Mouse (Mus musculus): ENCODE measurements around the gene Nxn. TPM values are rescaled to one million over a fixed set of nuclear protein-coding genes. Genes with fewer than 3 reads are reported as not detected.

Nxn gene
- polyA plus RNA-seq, 1 experiment from 2014 or later = 36.0 TPM

GRCm38 (mm10) chr11:76392532-76392931 lies 6.4 kb downstream of the Nxn start:
- no peak overlapping the region for H3K9ac ChIP-seq
- no peak overlapping the region for H3K4me2 ChIP-seq (replicated peaks)
- H3K36me3 ChIP-seq (replicated peaks; ENCODE audit: control insufficient read depth, insufficient read depth) = no peaks in the 10 kb centered on the region
- H3K4me3 ChIP-seq (replicated peaks; ENCODE audit: low read length) = no peak overlapping the region
- H3K27ac ChIP-seq = no peak overlapping the region
- no peaks in the 10 kb centered on the region for H3K9me3 ChIP-seq (ENCODE audit: control insufficient read depth, low read length)
- ATAC-seq (ENCODE audit: low FRiP score) = no peak
- no peaks in the 10 kb centered on the region for H3K27me3 ChIP-seq (ENCODE audit: control insufficient read depth, insufficient read depth, low read length)
- 76% methylated on average over 7 of the region's 7 CpGs for WGBS
- DNase-seq (ENCODE audit: low spot score) = no peak
- peaks cover 13% of the 10 kb centered on the region; the same call in 1 of the 2 replicates for H3K4me1 ChIP-seq (replicated peaks; ENCODE audit: control insufficient read depth, insufficient read depth, low read length)

GRCm38 (mm10) chr11:76388711-76389110 lies 10.2 kb downstream of the Nxn start:
- Histone ChIP-seq H3K27me3 (ENCODE audit: control insufficient read depth, insufficient read depth, low read length) (no peaks in the 10 kb centered on the region), H3K36me3 (replicated peaks; ENCODE audit: control insufficient read depth, insufficient read depth) (no peaks in the 10 kb centered on the region), H3K9ac (no peak overlapping the region), H3K4me2 (replicated peaks) (peak overlapping the region; percentile 28), H3K27ac (no peak overlapping the region), H3K4me3 (replicated peaks; ENCODE audit: low read length) (no peak overlapping the region), H3K4me1 (replicated peaks; ENCODE audit: control insufficient read depth, insufficient read depth, low read length) (peaks cover 16% of the 10 kb centered on the region), H3K9me3 (ENCODE audit: control insufficient read depth, low read length) (no peaks in the 10 kb centered on the region)
- ATAC-seq (ENCODE audit: low FRiP score) (no peak), DNase-seq (ENCODE audit: low spot score) (no peak)
- 20% methylated on average over 7 of the region's 7 CpGs for WGBS

DNA sequence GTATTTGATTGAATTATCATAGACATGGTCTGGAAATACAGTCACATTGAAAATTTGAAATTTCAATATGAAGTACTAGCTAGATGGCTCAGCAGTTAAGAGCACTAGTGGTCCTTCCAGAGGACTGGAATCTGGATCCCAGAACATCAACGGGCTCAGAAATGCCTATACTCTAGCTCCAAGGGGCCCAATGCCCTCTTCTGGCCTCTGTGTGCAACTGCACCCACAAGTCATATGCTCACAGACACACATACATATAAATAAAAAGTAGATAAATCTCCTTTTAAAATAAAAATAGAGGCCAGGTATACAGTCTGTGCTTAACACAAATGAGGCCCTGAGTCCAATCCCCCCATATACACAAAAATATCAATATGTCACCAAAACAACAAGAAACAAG lies 11.8 kb downstream of the Nxn start:
- Histone ChIP-seq H3K4me1 (replicated peaks; ENCODE audit: control insufficient read depth, insufficient read depth, low read length) (peaks cover 16% of the 10 kb centered on the region), H3K9me3 (ENCODE audit: control insufficient read depth, low read length) (no peaks in the 10 kb centered on the region), H3K27ac (no peak overlapping the region), H3K4me3 (replicated peaks; ENCODE audit: low read length) (no peak overlapping the region), H3K9ac (no peak overlapping the region), H3K4me2 (replicated peaks) (no peak overlapping the region), H3K27me3 (ENCODE audit: control insufficient read depth, insufficient read depth, low read length) (no peaks in the 10 kb centered on the region), H3K36me3 (replicated peaks; ENCODE audit: control insufficient read depth, insufficient read depth) (no peaks in the 10 kb centered on the region)
- DNase-seq (ENCODE audit: low spot score) (no peak), ATAC-seq (ENCODE audit: low FRiP score) (no peak)
- 89% methylated on average over 1 of the region's 1 CpGs for WGBS

GRCm38 (mm10) chr11:76385746-76386145 lies 13.2 kb downstream of the Nxn start:
- no peaks in the 10 kb centered on the region for H3K36me3 ChIP-seq (replicated peaks; ENCODE audit: control insufficient read depth, insufficient read depth)
- peaks cover 16% of the 10 kb centered on the region for H3K4me1 ChIP-seq (replicated peaks; ENCODE audit: control insufficient read depth, insufficient read depth, low read length)
- H3K27ac ChIP-seq = no peak overlapping the region
- H3K9me3 ChIP-seq (ENCODE audit: control insufficient read depth, low read length) = no peaks in the 10 kb centered on the region
- no peak overlapping the region for H3K4me3 ChIP-seq (replicated peaks; ENCODE audit: low read length)
- H3K27me3 ChIP-seq (ENCODE audit: control insufficient read depth, insufficient read depth, low read length) = no peaks in the 10 kb centered on the region
- 21% methylated on average over 3 of the region's 3 CpGs for WGBS
- ATAC-seq (ENCODE audit: low FRiP score) (no peak), DNase-seq (ENCODE audit: low spot score) (no peak)
- H3K4me2 ChIP-seq (replicated peaks) = no peak overlapping the region
- no peak overlapping the region for H3K9ac ChIP-seq

DNA sequence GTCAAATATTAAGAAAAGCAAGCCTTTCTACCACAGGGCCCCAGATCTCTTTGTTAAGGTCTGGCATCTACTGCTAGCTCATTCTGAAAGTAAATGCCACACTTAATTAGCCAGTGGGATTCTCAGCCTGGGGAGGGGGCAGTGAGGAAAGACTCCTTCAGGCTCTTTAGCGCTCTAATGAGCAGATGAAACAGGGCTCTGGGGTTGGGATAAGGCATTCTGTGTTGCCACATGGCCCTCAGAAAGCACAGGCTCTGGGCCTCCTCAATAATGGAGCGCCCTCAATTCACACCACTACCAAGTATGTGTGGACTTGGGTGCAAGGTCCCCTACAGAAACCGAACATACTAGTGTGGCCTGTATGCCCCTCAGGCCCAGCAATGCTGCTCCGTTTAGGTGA lies 13.9 kb downstream of the Nxn start:
- Histone ChIP-seq H3K27me3 (ENCODE audit: control insufficient read depth, insufficient read depth, low read length) (no peaks in the 10 kb centered on the region), H3K9me3 (ENCODE audit: control insufficient read depth, low read length) (no peaks in the 10 kb centered on the region), H3K27ac (peak overlapping the region; percentile 58; the same call in 1 of the 2 replicates), H3K36me3 (replicated peaks; ENCODE audit: control insufficient read depth, insufficient read depth) (no peaks in the 10 kb centered on the region), H3K9ac (no peak overlapping the region), H3K4me2 (replicated peaks) (no peak overlapping the region), H3K4me1 (replicated peaks; ENCODE audit: control insufficient read depth, insufficient read depth, low read length) (peaks cover 16% of the 10 kb centered on the region), H3K4me3 (replicated peaks; ENCODE audit: low read length) (no peak overlapping the region)
- 63% methylated on average over 4 of the region's 4 CpGs for WGBS
- no peak for ATAC-seq (ENCODE audit: low FRiP score)
- DNase-seq (ENCODE audit: low spot score) = no peak

- WGBS = 75% methylated on average over 5 of the region's 5 CpGs
- ATAC-seq (ENCODE audit: low FRiP score) (no peak), DNase-seq (ENCODE audit: low spot score) (no peak)
- H3K27me3 ChIP-seq (ENCODE audit: control insufficient read depth, insufficient read depth, low read length) = no peaks in the 10 kb centered on the region
- no peaks in the 10 kb centered on the region for H3K9me3 ChIP-seq (ENCODE audit: control insufficient read depth, low read length)
- H3K27ac ChIP-seq = no peak overlapping the region
- peaks cover 18% of the 10 kb centered on the region for H3K4me1 ChIP-seq (replicated peaks; ENCODE audit: control insufficient read depth, insufficient read depth, low read length)
- no peak overlapping the region for H3K4me2 ChIP-seq (replicated peaks)
- H3K36me3 ChIP-seq (replicated peaks; ENCODE audit: control insufficient read depth, insufficient read depth) = no peaks in the 10 kb centered on the region
- H3K4me3 ChIP-seq (replicated peaks; ENCODE audit: low read length) = no peak overlapping the region
- H3K9ac ChIP-seq = no peak overlapping the region
Observed at GRCm38 (mm10) chr11:76384307-76384706, 14.6 kb downstream of the Nxn start.

GRCm38 (mm10) chr11:76382711-76383324 lies 16.1 kb downstream of the Nxn start:
- H3K27ac ChIP-seq = peak overlapping the region; percentile 29; the same call in 1 of the 2 replicates
- DNase-seq (ENCODE audit: low spot score) = no peak
- 26% methylated on average over 13 of the region's 13 CpGs for WGBS

DNA sequence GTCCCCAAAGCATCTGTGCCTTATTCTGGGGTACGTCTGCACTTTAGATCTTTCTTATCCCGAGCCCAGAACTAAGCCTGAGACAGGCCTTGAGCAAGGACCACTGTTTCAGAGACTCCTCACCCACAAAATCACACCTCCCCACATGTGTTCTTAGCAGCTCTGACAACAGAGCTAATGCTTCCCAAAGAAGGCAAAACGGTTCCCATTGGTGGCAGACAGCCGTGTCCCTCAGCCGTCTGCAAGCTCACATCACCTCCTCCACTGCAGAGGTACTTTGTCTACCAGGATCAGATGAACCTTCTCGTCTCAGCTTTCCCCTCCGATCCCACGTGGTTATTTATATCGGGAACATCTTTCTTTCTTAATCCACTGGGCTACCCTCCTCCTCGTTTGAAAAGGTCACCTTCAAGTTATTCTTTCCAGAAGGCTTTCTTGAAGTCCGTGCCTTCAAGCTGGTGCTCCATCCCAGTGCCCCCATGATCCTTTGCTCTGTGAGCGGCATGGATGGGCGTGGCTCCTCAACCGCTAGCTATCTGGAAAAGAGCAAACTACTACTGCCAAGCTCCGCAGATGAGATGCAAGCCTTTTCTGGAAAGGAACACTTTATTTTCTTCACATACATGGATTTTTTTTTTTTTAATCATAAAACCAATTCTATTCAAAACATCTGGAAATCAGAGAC lies 17.6 kb downstream of the Nxn start:
- H3K9me3 ChIP-seq (ENCODE audit: control insufficient read depth, low read length) = no peaks in the 10 kb centered on the region
- 88% methylated on average over 15 of the region's 15 CpGs for WGBS
- H3K9ac ChIP-seq = no peak overlapping the region
- H3K4me1 ChIP-seq (replicated peaks; ENCODE audit: control insufficient read depth, insufficient read depth, low read length) = peaks cover 13% of the 10 kb centered on the region
- H3K36me3 ChIP-seq (replicated peaks; ENCODE audit: control insufficient read depth, insufficient read depth) = no peaks in the 10 kb centered on the region
- no peak for DNase-seq (ENCODE audit: low spot score)
- H3K27me3 ChIP-seq (ENCODE audit: control insufficient read depth, insufficient read depth, low read length) = no peaks in the 10 kb centered on the region
- no peak overlapping the region for H3K27ac ChIP-seq
- H3K4me3 ChIP-seq (replicated peaks; ENCODE audit: low read length) = no peak overlapping the region
- H3K4me2 ChIP-seq (replicated peaks) = no peak overlapping the region
- no peak for ATAC-seq (ENCODE audit: low FRiP score)

More at GRCm38 (mm10) chr11:76382711-76383324, 16.1 kb downstream of the Nxn start:
- Histone ChIP-seq H3K4me3 (replicated peaks; ENCODE audit: low read length) (no peak overlapping the region), H3K27me3 (ENCODE audit: control insufficient read depth, insufficient read depth, low read length) (no peaks in the 10 kb centered on the region), H3K9me3 (ENCODE audit: control insufficient read depth, low read length) (no peaks in the 10 kb centered on the region), H3K36me3 (replicated peaks; ENCODE audit: control insufficient read depth, insufficient read depth) (no peaks in the 10 kb centered on the region), H3K9ac (no peak overlapping the region), H3K4me2 (replicated peaks) (no peak overlapping the region), H3K4me1 (replicated peaks; ENCODE audit: control insufficient read depth, insufficient read depth, low read length) (peaks cover 13% of the 10 kb centered on the region)
- ATAC-seq (ENCODE audit: low FRiP score) = no peak

DNA sequence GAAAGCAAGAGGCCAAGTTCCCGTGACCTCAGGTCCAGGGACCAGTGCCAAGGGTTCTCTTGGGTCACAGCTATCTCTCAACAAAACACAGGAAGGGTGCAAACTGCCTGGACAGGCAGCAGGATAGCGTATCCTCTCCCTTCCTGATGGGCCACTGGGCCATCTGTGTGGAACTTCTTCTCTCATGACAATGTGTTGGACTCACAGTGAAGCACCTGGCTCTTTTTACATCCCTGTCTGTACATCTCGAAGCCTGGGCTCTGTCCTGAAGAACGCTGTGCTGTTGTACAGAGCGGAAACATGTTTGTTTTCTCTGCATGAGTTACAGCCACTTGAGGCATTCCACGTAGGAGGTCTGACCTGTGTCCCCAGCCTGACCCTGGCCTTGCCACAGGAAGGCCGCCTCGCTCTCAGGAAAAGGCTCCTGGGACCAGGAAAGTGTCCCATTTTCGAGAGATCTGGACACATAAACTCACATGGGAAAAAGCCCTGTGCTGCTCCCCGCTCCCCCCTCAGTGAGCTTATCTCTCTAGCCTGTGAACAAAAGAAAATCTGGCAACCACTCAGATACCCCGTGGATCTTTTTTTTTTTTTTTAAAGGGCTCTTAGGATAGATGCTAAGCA lies 18.9 kb downstream of the Nxn start:
- no peak overlapping the region for H3K9ac ChIP-seq
- no peak for DNase-seq (ENCODE audit: low spot score)
- no peak overlapping the region for H3K4me3 ChIP-seq (replicated peaks; ENCODE audit: low read length)
- H3K4me1 ChIP-seq (replicated peaks; ENCODE audit: control insufficient read depth, insufficient read depth, low read length) = peaks cover 6% of the 10 kb centered on the region
- no peaks in the 10 kb centered on the region for H3K9me3 ChIP-seq (ENCODE audit: control insufficient read depth, low read length)
- no peaks in the 10 kb centered on the region for H3K36me3 ChIP-seq (replicated peaks; ENCODE audit: control insufficient read depth, insufficient read depth)
- no peak overlapping the region for H3K4me2 ChIP-seq (replicated peaks)
- H3K27ac ChIP-seq = no peak overlapping the region
- no peaks in the 10 kb centered on the region for H3K27me3 ChIP-seq (ENCODE audit: control insufficient read depth, insufficient read depth, low read length)
- WGBS = 41% methylated on average over 11 of the region's 11 CpGs
- ATAC-seq (ENCODE audit: low FRiP score) = no peak
